Mouse (Mus musculus) brain, embryonic 14.5 days (tissue): Measurements from ENCODE around the gene Olfr1265.

Experiments used
- CTCF ChIP-seq: fragments of 200-500 bp; IDR thresholded peaks from 2 replicates; pipeline ENCODE4 v1.5.1; 2012; ENCODE audit warnings: inconsistent platforms, mild to moderate bottlenecking, moderate library complexity, borderline replicate concordance; ENCODE audit not compliant: insufficient read depth, insufficient read length; ENCODE audit errors: extremely low read depth
- POLR2A ChIP-seq: fragments of 200-500 bp; IDR thresholded peaks from 2 replicates; pipeline ENCODE4 v1.6.1; 2012; ENCODE audit warnings: mild to moderate bottlenecking, inconsistent platforms, borderline replicate concordance; ENCODE audit not compliant: poor library complexity, insufficient read depth, insufficient read length, severe bottlenecking; ENCODE audit errors: extremely low read depth

- no peak for TF ChIP-seq POLR2A
- no peak for TF ChIP-seq CTCF
Measured at GRCm38 (mm10) chr2:90025477-90025876, 9.7 kb upstream of the Olfr1265 start, which contains the start of gene Olfr1264.
